Mouse (Mus musculus) CH12.LX (cell line): ENCODE measurements around the gene Limk2. TPM values are rescaled to one million over a fixed set of nuclear protein-coding genes. Genes with fewer than 3 reads are reported as not detected.

Experiments
- DNase-seq: peaks from one replicate; pipeline ENCODE4 v3.0.0-alpha.2; 2013; ENCODE audit errors: extremely low read depth
- H3K27ac ChIP-seq: 2 replicates; pipeline ENCODE4 v1.5.1; 2012; ENCODE audit warnings: low read depth, mild to moderate bottlenecking, control low read depth, moderate library complexity; ENCODE audit not compliant: insufficient read depth
- H3K27me3 ChIP-seq: replicated peaks from 2 replicates; pipeline ENCODE3; 2012; ENCODE audit warnings: inconsistent platforms
- H3K36me3 ChIP-seq, 2 experiments: replicated peaks in 1 of 2; 2 replicates each; pipeline versions ENCODE3 to v1.6.1; 2012; ENCODE audit warnings: inconsistent platforms in 1 of 2, low read length in 1 of 2, mild to moderate bottlenecking in 1 of 2, mixed read lengths in 1 of 2, moderate library complexity in 1 of 2; ENCODE audit not compliant: control insufficient read depth in 1 of 2, insufficient read depth in 1 of 2
- H3K4me1 ChIP-seq, 2 experiments: 2 replicates each; pipeline ENCODE4 v1.6.1; 2012; ENCODE audit warnings: inconsistent platforms in 1 of 2, moderate library complexity in 1 of 2; ENCODE audit not compliant: insufficient read depth in 2 of 2, control insufficient read depth in 1 of 2
- H3K4me2 ChIP-seq: 2 replicates; pipeline ENCODE4 v1.6.1; 2012; ENCODE audit warnings: low read depth, mild to moderate bottlenecking, control low read depth; ENCODE audit not compliant: poor library complexity, insufficient read depth, severe bottlenecking
- H3K4me3 ChIP-seq, 3 experiments: fragments of 150-350 bp in 1 of 3; sonication (generic) in 1 of 3; replicated peaks in 1 of 3; 2 replicates each; pipeline versions ENCODE3 to v1.5.1; 2011 to 2012; ENCODE audit warnings: low read depth in 2 of 3, low read length in 2 of 3, mild to moderate bottlenecking in 2 of 3, moderate library complexity in 2 of 3, control low read depth in 1 of 3, improper control_type of control experiment in 1 of 3, inconsistent platforms in 1 of 3, mixed read lengths in 1 of 3; ENCODE audit not compliant: poor library complexity in 1 of 3
- H3K79me2 ChIP-seq: replicated peaks from 2 replicates; pipeline ENCODE4 v1.6.1; 2012; ENCODE audit warnings: mild to moderate bottlenecking, moderate library complexity; ENCODE audit not compliant: control insufficient read depth, poor library complexity, insufficient read depth, severe bottlenecking; ENCODE audit errors: extremely low read depth
- H3K9ac ChIP-seq: 2 replicates; pipeline ENCODE4 v1.6.1; 2012; ENCODE audit warnings: low read depth, mild to moderate bottlenecking, control low read depth, moderate library complexity; ENCODE audit not compliant: insufficient read depth
- H3K9me3 ChIP-seq: replicated peaks from 2 replicates; pipeline ENCODE3; 2012; ENCODE audit warnings: low read length, inconsistent platforms, mixed read lengths
- CHD1 ChIP-seq: IDR thresholded peaks from 2 replicates; pipeline ENCODE4 v1.6.1; 2012; ENCODE audit warnings: low read depth, low read length, improper control_type of control experiment, inconsistent platforms
- CHD2 ChIP-seq: IDR thresholded peaks from 2 replicates; pipeline ENCODE4 v1.6.1; 2011; ENCODE audit warnings: low read length, improper control_type of control experiment
- CTCF ChIP-seq, 2 experiments: IDR thresholded peaks in 1 of 2; conservative IDR thresholded peaks in 1 of 2; 2 replicates each; pipeline ENCODE4 v1.5.1; 2011 to 2012; ENCODE audit warnings: low read depth in 2 of 2, low read length in 2 of 2, improper control_type of control experiment in 1 of 2, inconsistent platforms in 1 of 2, mild to moderate bottlenecking in 1 of 2, moderate library complexity in 1 of 2
- ETS1 ChIP-seq: conservative IDR thresholded peaks from 2 replicates; pipeline ENCODE4 v1.6.1; 2012; ENCODE audit warnings: low read depth, mild to moderate bottlenecking, inconsistent platforms, low read length, improper control_type of control experiment, moderate library complexity
- HCFC1 ChIP-seq: IDR thresholded peaks from 2 replicates; pipeline ENCODE4 v1.6.1; 2012; ENCODE audit warnings: low read depth, mild to moderate bottlenecking, inconsistent platforms, low read length, improper control_type of control experiment
- JUND ChIP-seq: conservative IDR thresholded peaks from 2 replicates; pipeline ENCODE4 v1.6.1; 2011; ENCODE audit warnings: low read depth, low read length, improper control_type of control experiment
- KAT2A ChIP-seq: IDR thresholded peaks from 2 replicates; pipeline ENCODE4 v1.6.1; 2012; ENCODE audit warnings: low read length, improper control_type of control experiment, inconsistent platforms; ENCODE audit not compliant: insufficient replicate concordance
- MAX ChIP-seq: IDR thresholded peaks from 2 replicates; pipeline ENCODE4 v1.6.1; 2011; ENCODE audit warnings: low read length, improper control_type of control experiment
- MEF2A ChIP-seq: IDR thresholded peaks from 2 replicates; pipeline ENCODE4 v1.6.1; 2014; ENCODE audit warnings: low read depth, mild to moderate bottlenecking, inconsistent platforms, low read length, improper control_type of control experiment, borderline replicate concordance
- MYC ChIP-seq: IDR thresholded peaks from 2 replicates; pipeline ENCODE4 v1.6.1; 2011; ENCODE audit warnings: low read depth, mild to moderate bottlenecking, improper control_type of control experiment, low read length
- NRF1 ChIP-seq: IDR thresholded peaks from 2 replicates; pipeline ENCODE4 v1.6.1; 2014; ENCODE audit warnings: low read depth, mild to moderate bottlenecking, inconsistent platforms, low read length, improper control_type of control experiment, moderate library complexity
- TBP ChIP-seq: conservative IDR thresholded peaks from 2 replicates; pipeline ENCODE4 v1.6.1; 2011; ENCODE audit warnings: low read depth, low read length, improper control_type of control experiment
- USF1 ChIP-seq: IDR thresholded peaks from 2 replicates; pipeline ENCODE4 v1.6.1; 2014; ENCODE audit warnings: low read depth, mild to moderate bottlenecking, inconsistent platforms, low read length, improper control_type of control experiment
- ZC3H11A ChIP-seq: IDR thresholded peaks from 2 replicates; pipeline ENCODE4 v1.6.1; 2012; ENCODE audit warnings: low read depth, mild to moderate bottlenecking, inconsistent platforms, low read length, improper control_type of control experiment
- ZMIZ1 ChIP-seq: IDR thresholded peaks from 2 replicates; pipeline ENCODE4 v1.6.1; 2012; ENCODE audit warnings: low read depth, mild to moderate bottlenecking, inconsistent platforms, low read length, improper control_type of control experiment
- ZNF384 ChIP-seq: IDR thresholded peaks from 2 replicates; pipeline ENCODE4 v1.6.1; 2012; ENCODE audit warnings: low read depth, low read length, improper control_type of control experiment, inconsistent platforms
- dilution Hi-C: fragments of 300-500 bp; cut with MboI; formaldehyde crosslinking; loops from 2 replicates; pipeline ENCODE4 v1.14.3; 2020; ENCODE audit warnings: low sequenced_read_pairs; ENCODE audit not compliant: extremely low pct_unique_long_range_greater_than_20kb, extremely low pct_ligation_motif_present
- in situ Hi-C: fragments of 300-500 bp; cut with MboI; formaldehyde crosslinking; loops from 3 replicates; pipeline ENCODE4 v1.14.3; 2019; ENCODE audit warnings: low sequenced_read_pairs, low pct_ligation_motif_present, low pct_unique_long_range_greater_than_20kb, mixed read lengths
- polyA plus RNA-seq: library from polyadenylated mRNA; unstranded; fragments of >175 nt; gene quantifications from 2 replicates; pipeline ENCODE4 v1.2.1, GENCODE M21; 2012; ENCODE audit warnings: low read depth; ENCODE audit not compliant: insufficient read length
- total RNA-seq, 2 experiments: library from RNA; depleted of rRNA; stranded (reverse); fragments of 300-350 nt in 1 of 2; fragments of >200 nt in 1 of 2; gene quantifications; 2 replicates each; pipeline ENCODE4 v1.2.3; 2012 to 2014

The Limk2 gene
- total and polyA plus RNA-seq, 3 experiments: 41.5 to 64.0 (median 46.1) TPM

GRCm38 (mm10) chr11:3389996-3390395 lies 19.0 kb downstream of the Limk2 start:
- in situ Hi-C loops: no loop called here
- Histone ChIP-seq H3K27ac (no peak overlapping the region), H3K36me3 (peaks cover 27 to 88% of the 10 kb centered on the region in 2 experiments), H3K4me1 (no peaks in the 10 kb centered on the region), H3K79me2 (peaks cover 4% of the 10 kb centered on the region; the same call in 1 of the 2 replicates), H3K4me2 (no peak overlapping the region), H3K9ac (no peak overlapping the region), H3K9me3 (no peaks in the 10 kb centered on the region), H3K4me3 (no peak overlapping the region), H3K27me3 (no peaks in the 10 kb centered on the region)
- TF ChIP-seq NRF1 (no peak), ZC3H11A (no peak), MAX (no peak), HCFC1 (no peak), KAT2A (no peak), ZMIZ1 (no peak), ZNF384 (no peak), MEF2A (no peak), CTCF (conservative IDR thresholded peaks at IDR 0.05 in 1 of 2, IDR thresholded peaks at IDR 0.05 in 1 of 2; ENCODE audit: low read depth in 2 of 2, low read length in 2 of 2) (no peak), CHD2 (no peak), JUND (no peak), TBP (no peak), MYC (no peak), USF1 (no peak)
- dilution Hi-C loops: no loop called here
- DNase-seq: no peak

- dilution Hi-C loops (no loop called here), in situ Hi-C loops (no loop called here)
- Histone ChIP-seq H3K4me2 (no peak overlapping the region), H3K9ac (no peak overlapping the region), H3K36me3 (peaks cover 39 to 85% of the 10 kb centered on the region in 2 experiments), H3K4me1 (no peaks in the 10 kb centered on the region), H3K27me3 (no peaks in the 10 kb centered on the region), H3K4me3 (no peak overlapping the region), H3K9me3 (peaks cover 10% of the 10 kb centered on the region), H3K79me2 (peaks cover 4% of the 10 kb centered on the region; the same call in 1 of the 2 replicates), H3K27ac (no peak overlapping the region)
- TF ChIP-seq CHD1: no peak
- no peak for TF ChIP-seq ETS1
- DNase-seq: no peak
Measured at GRCm38 (mm10) chr11:3387482-3388196, 21.4 kb downstream of the Limk2 start.
